Mouse (Mus musculus) small intestine, adult 2 months (tissue): ENCODE results near the gene Nlrp6.

Experiments used
- CTCF ChIP-seq: fragments of 200-500 bp; IDR thresholded peaks from 2 replicates; pipeline ENCODE4 v1.5.1; 2012; ENCODE audit warnings: low read depth, mild to moderate bottlenecking, control low read depth, inconsistent platforms, low read length, moderate library complexity, mixed read lengths; ENCODE audit not compliant: insufficient replicate concordance, insufficient read length; ENCODE audit errors: extremely low read depth
- POLR2A ChIP-seq: fragments of 200-500 bp; IDR thresholded peaks from 2 replicates; pipeline ENCODE4 v1.6.1; 2012; ENCODE audit warnings: low read depth, mild to moderate bottlenecking, control low read depth, inconsistent platforms, low read length, moderate library complexity

DNA sequence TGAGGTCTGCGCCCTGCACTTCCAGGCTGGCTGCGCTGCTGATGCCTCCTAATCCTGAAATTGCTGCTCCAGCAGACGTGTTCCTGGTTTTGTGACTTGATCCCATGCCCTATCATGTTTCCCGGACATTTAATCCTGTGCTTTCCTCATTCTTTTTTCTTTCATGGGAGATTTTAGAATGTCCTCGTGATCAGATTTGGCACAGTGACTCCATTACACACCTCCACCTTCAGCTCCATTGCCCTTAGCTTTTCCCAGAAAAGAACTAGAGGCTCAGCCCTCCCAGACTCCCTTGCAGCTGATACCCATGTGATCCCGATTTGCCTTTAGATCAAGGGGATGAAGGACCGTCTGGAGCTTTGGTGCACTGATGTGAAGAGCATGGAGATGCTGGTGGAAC is 22.8 kb upstream of the Nlrp6 start:
- TF ChIP-seq CTCF (no peak), POLR2A (no peak)
